Mouse (Mus musculus) kidney, adult 2 months (tissue): ENCODE data around the gene Bphl.

ENCODE experiments used
- CTCF ChIP-seq: fragments of 200-500 bp; conservative IDR thresholded peaks from 2 replicates; pipeline ENCODE4 v1.5.1; 2011; ENCODE audit warnings: low read depth, mild to moderate bottlenecking, control low read depth, low read length, moderate library complexity, mixed read lengths; ENCODE audit not compliant: insufficient read depth, insufficient read length
- POLR2A ChIP-seq: fragments of 200-500 bp; IDR thresholded peaks from one replicate; pipeline ENCODE4 v1.6.1; 2011; ENCODE audit warnings: low read depth, low read length, control low read depth

- TF ChIP-seq POLR2A = no peak
- TF ChIP-seq CTCF = no peak
Observed at GRCm38 (mm10) chr13:34118816-34119215, 81.4 kb downstream of the Bphl start.
